Mouse (Mus musculus): ENCODE measurements around the gene Fpr3. TPM values are rescaled to one million over a fixed set of nuclear protein-coding genes. Genes with fewer than 3 reads are reported as not detected.
"Not testable (repeated sequence)": the region's sequence is repeated elsewhere in the genome, so short reads cannot be mapped to it uniquely, and the experiment has no call there.

The Fpr3 gene
- not detected for total RNA-seq (2021)

- peak in 1 of 2 experiments; percentile 28 for DNase-seq (ENCODE audit: low spot score in 2 of 2)
- intact Hi-C loops (cut with DNase I), result no loop called here
Observed at GRCm38 (mm10) chr17:17887774-17888248, at the start of gene Fpr3, which contains the start of gene Fpr2. TSS of gene Fpr3 (plus strand) at chr17:17887852. TSS of gene Fpr2 (plus strand) at chr17:17887824.

GRCm38 (mm10) chr17:17837919-17838701 lies 49.5 kb upstream of the Fpr3 start:
- DNase-seq (ENCODE audit: low spot score in 2 of 2), result peak; percentile 95 to 97
- intact Hi-C loops (cut with DNase I), result loop anchor here (1.0 kb wide), 1 partner anchor 11 kb away; the partner anchor contains the start of gene Spaca6

GRCm38 (mm10) chr17:17839276-17839675 lies 48.4 kb upstream of the Fpr3 start:
- intact Hi-C loops (cut with DNase I), result no loop called here
- no peak for DNase-seq (ENCODE audit: low spot score in 2 of 2)

GRCm38 (mm10) chr17:17840796-17841195 lies 46.9 kb upstream of the Fpr3 start:
- DNase-seq (ENCODE audit: low spot score in 2 of 2), result no peak
- intact Hi-C loops (cut with DNase I), result no loop called here

- no peak for DNase-seq (ENCODE audit: low spot score in 2 of 2)
- intact Hi-C loops (cut with DNase I), result loop anchor here (2.0 kb wide), 1 partner anchor 53 kb away; no protein-coding TSS in a partner anchor
Observed at GRCm38 (mm10) chr17:17843534-17844261, 44.0 kb upstream of the Fpr3 start.

- intact Hi-C loops (cut with DNase I), result loop anchor here (2.0 kb wide), 1 partner anchor 52 kb away; no protein-coding TSS in a partner anchor
- DNase-seq (ENCODE audit: low spot score in 2 of 2), result not testable (repeated sequence)
Observed at GRCm38 (mm10) chr17:17844606-17845005, 43.0 kb upstream of the Fpr3 start.

GRCm38 (mm10) chr17:17845187-17846027 lies 42.2 kb upstream of the Fpr3 start:
- intact Hi-C loops (cut with DNase I), result loop anchor here (2.0 kb wide), 1 partner anchor 51 kb away; no protein-coding TSS in a partner anchor
- peak in 1 of 2 experiments; percentile 67 for DNase-seq (ENCODE audit: low spot score in 2 of 2)

GRCm38 (mm10) chr17:17848988-17849387 lies 38.7 kb upstream of the Fpr3 start:
- no peak for DNase-seq (ENCODE audit: low spot score in 2 of 2)
- intact Hi-C loops (cut with DNase I), result no loop called here

- intact Hi-C loops (cut with DNase I), result no loop called here
- peak in 1 of 2 experiments; percentile 32 for DNase-seq (ENCODE audit: low spot score in 2 of 2)
Observed at GRCm38 (mm10) chr17:17849906-17850712, 37.5 kb upstream of the Fpr3 start.

GRCm38 (mm10) chr17:17855064-17855838 lies 32.4 kb upstream of the Fpr3 start, which contains the start of gene Has1:
TSS of gene Has1 (minus strand) at chr17:17855205.
- DNase-seq (ENCODE audit: low spot score in 2 of 2), result no peak
- intact Hi-C loops (cut with DNase I), result loop anchor here (5.0 kb wide), 1 partner anchor 48 kb away; no protein-coding TSS in a partner anchor

- intact Hi-C loops (cut with DNase I), result loop anchor here (5.0 kb wide), 1 partner anchor 49 kb away; no protein-coding TSS in a partner anchor
- DNase-seq (ENCODE audit: low spot score in 2 of 2), result no peak
Observed at GRCm38 (mm10) chr17:17856612-17857011, 31.0 kb upstream of the Fpr3 start.

GRCm38 (mm10) chr17:17857446-17857845 lies 30.2 kb upstream of the Fpr3 start:
- no peak for DNase-seq (ENCODE audit: low spot score in 2 of 2)
- intact Hi-C loops (cut with DNase I), result loop anchor here (5.0 kb wide), 1 partner anchor 50 kb away; no protein-coding TSS in a partner anchor

GRCm38 (mm10) chr17:17860110-17860509 lies 27.5 kb upstream of the Fpr3 start:
- no peak for DNase-seq (ENCODE audit: low spot score in 2 of 2)
- intact Hi-C loops (cut with DNase I), result no loop called here

- no peak for DNase-seq (ENCODE audit: low spot score in 2 of 2)
- intact Hi-C loops (cut with DNase I), result no loop called here
Observed at GRCm38 (mm10) chr17:17862360-17862759, 25.3 kb upstream of the Fpr3 start.

- DNase-seq (ENCODE audit: low spot score in 2 of 2), result no peak
- intact Hi-C loops (cut with DNase I), result no loop called here
Observed at GRCm38 (mm10) chr17:17865168-17865567, 22.5 kb upstream of the Fpr3 start.

- peak; percentile 24 to 57 for DNase-seq (ENCODE audit: low spot score in 2 of 2)
- intact Hi-C loops (cut with DNase I), result no loop called here
Observed at GRCm38 (mm10) chr17:17866801-17867469, 20.7 kb upstream of the Fpr3 start.

GRCm38 (mm10) chr17:17870892-17871550 lies 16.6 kb upstream of the Fpr3 start:
- DNase-seq (ENCODE audit: low spot score in 2 of 2), result no peak
- intact Hi-C loops (cut with DNase I), result no loop called here

Data from left cerebral cortex, postnatal 25 days (tissue).